Comparison of ENCODE assay signal across 9 mouse cellular contexts in genomic region chr11:95990886-95991708, GRCm38 (mm10). TPM values are rescaled to one million over a fixed set of nuclear protein-coding genes. Genes with fewer than 3 reads are reported as not detected.
DNase-seq lines count a peak whose midpoint lies in the region; ATAC-seq lines count a peak whose summit lies in the region.
"Had no signal": no experiment of that assay in that cellular context is flagged by ENCODE, and none has a peak within 500 bp of the region (broad histone marks: within the 10 kb centered on the region; RNA-seq: fewer than 3 reads in every experiment).

No protein-coding gene starts in this region.

- H3K9me3 ChIP-seq in intestine, embryonic 14.5 days (ENCODE audit: control insufficient read depth, low read length) = no peaks in the 10 kb centered on the region; the same call in 1 of the 2 replicates
- H3K9me3 ChIP-seq in midbrain, embryonic 14.5 days (ENCODE audit: control insufficient read depth, low read length) = peaks cover 2% of the 10 kb centered on the region; the same call in 1 of the 2 replicates

- ATAC-seq in intestine, embryonic 14.5 days (replicated peaks; ENCODE audit: low FRiP score, low TSS enrichment, low read depth) = peak; percentile 79
- ATAC-seq in midbrain, embryonic 14.5 days (ENCODE audit: low FRiP score, low TSS enrichment) = peak; percentile 83
- no peak for ATAC-seq in cerebellum, adult (ENCODE audit: insufficient number of reproducible peaks, low FRiP score, low TSS enrichment)
- no peak for ATAC-seq in erythroid progenitor cell, adult 5-6 weeks (replicated peaks; ENCODE audit: low FRiP score, poor library complexity, severe bottlenecking)

- peak overlapping the region; percentile 74 for H3K4me2 ChIP-seq in intestine, embryonic 14.5 days (ENCODE audit: low read length)
- peak overlapping the region; percentile 89 for H3K4me2 ChIP-seq in midbrain, embryonic 14.5 days (ENCODE audit: low read length)

- H3K36me3 ChIP-seq in intestine, embryonic 14.5 days (ENCODE audit: control insufficient read depth, insufficient read depth, low read length) = peaks cover 23% of the 10 kb centered on the region
- no peaks in the 10 kb centered on the region for H3K36me3 ChIP-seq in midbrain, embryonic 14.5 days (ENCODE audit: control insufficient read depth, insufficient read depth, low read length)

- whole genome bisulfite sequencing in intestine, embryonic 14.5 days = 4% methylated on average over 41 of the region's 49 CpGs
- WGBS in midbrain, embryonic 14.5 days = under 1% methylated on average over 40 of the region's 49 CpGs

- peak overlapping the region; percentile 39 for H3K4me3 ChIP-seq in intestine, embryonic 14.5 days (ENCODE audit: low read depth, low read length)
- peak overlapping the region; percentile 50 for H3K4me3 ChIP-seq in midbrain, embryonic 14.5 days (replicated peaks; ENCODE audit: low read depth, low read length)

- H3K4me1 ChIP-seq in intestine, embryonic 14.5 days (replicated peaks; ENCODE audit: control insufficient read depth, insufficient read depth, low read length) = peaks cover 50% of the 10 kb centered on the region
- peaks cover 36% of the 10 kb centered on the region for H3K4me1 ChIP-seq in midbrain, embryonic 14.5 days (ENCODE audit: control insufficient read depth, insufficient read depth, low read length)

- H3K27me3 ChIP-seq in intestine, embryonic 14.5 days (replicated peaks; ENCODE audit: control insufficient read depth, insufficient read depth, low read length) = no peaks in the 10 kb centered on the region
- H3K27me3 ChIP-seq in midbrain, embryonic 14.5 days (ENCODE audit: control insufficient read depth, insufficient read depth, low read length) = no peaks in the 10 kb centered on the region

- peak overlapping the region; percentile 64 for H3K9ac ChIP-seq in intestine, embryonic 14.5 days (ENCODE audit: low read length)
- peak overlapping the region; percentile 83 for H3K9ac ChIP-seq in midbrain, embryonic 14.5 days (replicated peaks; ENCODE audit: low read length)

- H3K27ac ChIP-seq in intestine, embryonic 14.5 days (ENCODE audit: low read depth) = peak overlapping the region; percentile 87
- peak overlapping the region; percentile 93 for H3K27ac ChIP-seq in midbrain, embryonic 14.5 days (replicated peaks; ENCODE audit: low read depth, low read length)

- peak; percentile 50 to 61 for DNase-seq in cerebellum, postnatal 10 days
- no peak for DNase-seq in cerebellum, adult 8-10 months
- peak; percentile 37 for DNase-seq in thymus, postnatal 4 days
- no peak for DNase-seq in thymus, adult 18-20 months
- peak; percentile 85 for DNase-seq in intestine, embryonic 14.5 days (ENCODE audit: low spot score)
- DNase-seq in midbrain, embryonic 14.5 days = peak; percentile 78

RNA-seq across cellular contexts. Expression of gene Igf2bp1, which starts 14.6 kb away (rescaled TPM):
- 35.7 and 38.6 TPM in 2 replicates for polyA plus RNA-seq in intestine, embryonic 14.5 days (2014; fragmentation: Nextera tagmentation; extraction: Ambion mirVana)
- 10.7 and 11.1 TPM in 2 replicates for polyA plus RNA-seq in midbrain, embryonic 14.5 days (2014; fragmentation: Nextera tagmentation; extraction: Ambion mirVana)
- total RNA-seq in erythroid progenitor cell, adult 5-6 weeks (2015; ENCODE audit: low replicate concordance) = not detected in 2 replicates
- total RNA-seq in erythroid progenitor cell, adult 5-6 weeks (2017; ENCODE audit: low replicate concordance) = not detected in 2 replicates

RNA-seq across cellular contexts. Expression of gene Gip, which starts 33.2 kb away (rescaled TPM):
- polyA plus RNA-seq in intestine, embryonic 14.5 days (2014; fragmentation: Nextera tagmentation; extraction: Ambion mirVana) = 2.2 TPM in 1 of 2 replicates, not detected in the other
- not detected in 2 replicates for polyA plus RNA-seq in midbrain, embryonic 14.5 days (2014; fragmentation: Nextera tagmentation; extraction: Ambion mirVana)
- total RNA-seq in erythroid progenitor cell, adult 5-6 weeks (2015; ENCODE audit: low replicate concordance) = not detected in 2 replicates
- total RNA-seq in erythroid progenitor cell, adult 5-6 weeks (2017; ENCODE audit: low replicate concordance) = not detected in 2 replicates
- polyA plus RNA-seq: C2C12 had no signal

RNA-seq across cellular contexts. Expression of gene Snf8, which starts 43.6 kb away (rescaled TPM):
- 37.1 and 39.3 TPM in 2 replicates for polyA plus RNA-seq in intestine, embryonic 14.5 days (2014; fragmentation: Nextera tagmentation; extraction: Ambion mirVana)
- 45.3 and 77.5 TPM in 2 replicates for polyA plus RNA-seq in midbrain, embryonic 14.5 days (2014; fragmentation: Nextera tagmentation; extraction: Ambion mirVana)
- 22.0 and 55.8 TPM in 2 replicates for total RNA-seq in erythroid progenitor cell, adult 5-6 weeks (2015; ENCODE audit: low replicate concordance)
- total RNA-seq in erythroid progenitor cell, adult 5-6 weeks (2017; ENCODE audit: low replicate concordance) = 5.6 and 25.9 TPM in 2 replicates

Comparison
In these comparisons a context has a peak if more than half of its experiments do, and no peak if none do; other contexts are left out.
1. DNase-seq: peak in cerebellum, postnatal 10 days (2 of 2), thymus, postnatal 4 days (single experiment), intestine, embryonic 14.5 days (single experiment) and midbrain, embryonic 14.5 days (single experiment); none in cerebellum, adult 8-10 months (single experiment) and thymus, adult 18-20 months (0 of 2).
2. ATAC-seq: peak in intestine, embryonic 14.5 days (single experiment) and midbrain, embryonic 14.5 days (single experiment); none in cerebellum, adult (single experiment) and erythroid progenitor cell, adult 5-6 weeks (single experiment).